Mouse (Mus musculus): ENCODE data around the gene Esrrg. TPM values are rescaled to one million over a fixed set of nuclear protein-coding genes. Genes with fewer than 3 reads are reported as not detected.

The Esrrg gene
- total and polyA plus RNA-seq, 3 experiments: 0.05 TPM; not detected in 2

GRCm38 (mm10) chr1:188157237-188157955, 548.8 kb downstream of the Esrrg start:
- Histone ChIP-seq H3K36me3 (replicated peaks) (no peaks in the 10 kb centered on the region), H3K4me3 (ENCODE audit: low read depth, low read length) (no peak overlapping the region), H3K27me3 (ENCODE audit: insufficient read depth, low read length) (no peaks in the 10 kb centered on the region), H3K9me3 (replicated peaks) (peaks cover 36% of the 10 kb centered on the region), H3K4me1 (ENCODE audit: insufficient read depth, low read depth, low read length) (no peaks in the 10 kb centered on the region)
- ATAC-seq (ENCODE audit: extremely low read depth, insufficient number of reproducible peaks, low FRiP score, poor library complexity, severe bottlenecking) (no peak), DNase-seq (ENCODE audit: low spot score) (no peak)
- no peak for TF ChIP-seq CTCF (IDR thresholded peaks at IDR 0.05; ENCODE audit: low read depth, low read length)
- TF ChIP-seq GATA1 (IDR thresholded peaks at IDR 0.05; ENCODE audit: borderline replicate concordance, low read length): no peak
- no peak for TF ChIP-seq GATA2 (IDR thresholded peaks at IDR 0.05; ENCODE audit: borderline replicate concordance, low read depth, low read length)
- no peak for TF ChIP-seq TAL1 (conservative IDR thresholded peaks at IDR 0.05; ENCODE audit: low read depth, low read length)
- no peak for TF ChIP-seq POLR2AphosphoS5 (IDR thresholded peaks at IDR 0.05; ENCODE audit: insufficient replicate concordance, low read depth, low read length)

GRCm38 (mm10) chr1:188158675-188159074, 550.1 kb downstream of the Esrrg start:
- ATAC-seq (ENCODE audit: extremely low read depth, insufficient number of reproducible peaks, low FRiP score, poor library complexity, severe bottlenecking) (no peak), DNase-seq (ENCODE audit: low spot score) (no peak)
- Histone ChIP-seq H3K4me1 (ENCODE audit: insufficient read depth, low read depth, low read length) (no peaks in the 10 kb centered on the region), H3K36me3 (replicated peaks) (no peaks in the 10 kb centered on the region), H3K4me3 (ENCODE audit: low read depth, low read length) (no peak overlapping the region), H3K27me3 (ENCODE audit: insufficient read depth, low read length) (no peaks in the 10 kb centered on the region), H3K9me3 (replicated peaks) (peaks cover 34% of the 10 kb centered on the region)
- TF ChIP-seq GATA2 (IDR thresholded peaks at IDR 0.05; ENCODE audit: borderline replicate concordance, low read depth, low read length) (no peak), TAL1 (conservative IDR thresholded peaks at IDR 0.05; ENCODE audit: low read depth, low read length) (no peak), CTCF (IDR thresholded peaks at IDR 0.05; ENCODE audit: low read depth, low read length) (no peak), POLR2AphosphoS5 (IDR thresholded peaks at IDR 0.05; ENCODE audit: insufficient replicate concordance, low read depth, low read length) (no peak), GATA1 (IDR thresholded peaks at IDR 0.05; ENCODE audit: borderline replicate concordance, low read length) (no peak)

GRCm38 (mm10) chr1:188159108-188159507, 550.5 kb downstream of the Esrrg start:
- DNase-seq (ENCODE audit: low spot score) (no peak), ATAC-seq (ENCODE audit: extremely low read depth, insufficient number of reproducible peaks, low FRiP score, poor library complexity, severe bottlenecking) (no peak)
- Histone ChIP-seq H3K27me3 (ENCODE audit: insufficient read depth, low read length) (no peaks in the 10 kb centered on the region), H3K36me3 (replicated peaks) (no peaks in the 10 kb centered on the region), H3K4me1 (ENCODE audit: insufficient read depth, low read depth, low read length) (no peaks in the 10 kb centered on the region), H3K4me3 (ENCODE audit: low read depth, low read length) (no peak overlapping the region), H3K9me3 (replicated peaks) (peaks cover 34% of the 10 kb centered on the region)
- no peak for TF ChIP-seq TAL1 (conservative IDR thresholded peaks at IDR 0.05; ENCODE audit: low read depth, low read length)
- no peak for TF ChIP-seq GATA1 (IDR thresholded peaks at IDR 0.05; ENCODE audit: borderline replicate concordance, low read length)

- no peaks in the 10 kb centered on the region for H3K4me1 ChIP-seq (ENCODE audit: insufficient read depth, low read depth, low read length)
- no peak for DNase-seq (ENCODE audit: low spot score)
- H3K9me3 ChIP-seq (replicated peaks): peaks cover 52% of the 10 kb centered on the region
- H3K27me3 ChIP-seq (ENCODE audit: insufficient read depth, low read length): no peaks in the 10 kb centered on the region
- H3K4me3 ChIP-seq (ENCODE audit: low read depth, low read length): no peak overlapping the region
- H3K36me3 ChIP-seq (replicated peaks): no peaks in the 10 kb centered on the region
- ATAC-seq (ENCODE audit: extremely low read depth, insufficient number of reproducible peaks, low FRiP score, poor library complexity, severe bottlenecking): no peak
- no peak for TF ChIP-seq GATA2 (IDR thresholded peaks at IDR 0.05; ENCODE audit: borderline replicate concordance, low read depth, low read length)
- no peak for TF ChIP-seq POLR2AphosphoS5 (IDR thresholded peaks at IDR 0.05; ENCODE audit: insufficient replicate concordance, low read depth, low read length)
- no peak for TF ChIP-seq CTCF (IDR thresholded peaks at IDR 0.05; ENCODE audit: low read depth, low read length)
- no peak for TF ChIP-seq TAL1 (conservative IDR thresholded peaks at IDR 0.05; ENCODE audit: low read depth, low read length)
- no peak for TF ChIP-seq GATA1 (IDR thresholded peaks at IDR 0.05; ENCODE audit: borderline replicate concordance, low read length)
These were observed 554.5 kb downstream of the Esrrg start for GRCm38 (mm10) chr1:188163058-188163457.

- H3K4me1 ChIP-seq (ENCODE audit: insufficient read depth, low read depth, low read length): no peaks in the 10 kb centered on the region
- no peak for DNase-seq (ENCODE audit: low spot score)
- peaks cover 60% of the 10 kb centered on the region for H3K9me3 ChIP-seq (replicated peaks)
- H3K27me3 ChIP-seq (ENCODE audit: insufficient read depth, low read length): no peaks in the 10 kb centered on the region
- TF ChIP-seq TAL1 (conservative IDR thresholded peaks at IDR 0.05; ENCODE audit: low read depth, low read length): no peak
- TF ChIP-seq GATA2 (IDR thresholded peaks at IDR 0.05; ENCODE audit: borderline replicate concordance, low read depth, low read length): no peak
- TF ChIP-seq POLR2AphosphoS5 (IDR thresholded peaks at IDR 0.05; ENCODE audit: insufficient replicate concordance, low read depth, low read length): no peak
- no peak for TF ChIP-seq CTCF (IDR thresholded peaks at IDR 0.05; ENCODE audit: low read depth, low read length)
- no peak for TF ChIP-seq GATA1 (IDR thresholded peaks at IDR 0.05; ENCODE audit: borderline replicate concordance, low read length)
- H3K36me3 ChIP-seq (replicated peaks): no peaks in the 10 kb centered on the region
- no peak for ATAC-seq (ENCODE audit: extremely low read depth, insufficient number of reproducible peaks, low FRiP score, poor library complexity, severe bottlenecking)
- no peak overlapping the region for H3K4me3 ChIP-seq (ENCODE audit: low read depth, low read length)
These were observed 555.7 kb downstream of the Esrrg start for GRCm38 (mm10) chr1:188164251-188164650.

- Histone ChIP-seq H3K4me3 (ENCODE audit: low read depth, low read length) (no peak overlapping the region), H3K36me3 (replicated peaks) (no peaks in the 10 kb centered on the region), H3K27me3 (ENCODE audit: insufficient read depth, low read length) (no peaks in the 10 kb centered on the region), H3K4me1 (ENCODE audit: insufficient read depth, low read depth, low read length) (no peaks in the 10 kb centered on the region), H3K9me3 (replicated peaks) (peaks cover 42% of the 10 kb centered on the region)
- no peak for DNase-seq (ENCODE audit: low spot score)
- no peak for ATAC-seq (ENCODE audit: extremely low read depth, insufficient number of reproducible peaks, low FRiP score, poor library complexity, severe bottlenecking)
- TF ChIP-seq GATA1 (IDR thresholded peaks at IDR 0.05; ENCODE audit: borderline replicate concordance, low read length): no peak
- TF ChIP-seq CTCF (IDR thresholded peaks at IDR 0.05; ENCODE audit: low read depth, low read length): no peak
- TF ChIP-seq TAL1 (conservative IDR thresholded peaks at IDR 0.05; ENCODE audit: low read depth, low read length): no peak
- TF ChIP-seq POLR2AphosphoS5 (IDR thresholded peaks at IDR 0.05; ENCODE audit: insufficient replicate concordance, low read depth, low read length): no peak
- no peak for TF ChIP-seq GATA2 (IDR thresholded peaks at IDR 0.05; ENCODE audit: borderline replicate concordance, low read depth, low read length)
These were observed 565.3 kb downstream of the Esrrg start for GRCm38 (mm10) chr1:188173859-188174258.
